Comparison of ENCODE assay signal across 22 mouse cellular contexts in genomic region chr13:96967091-96967490, GRCm38 (mm10). TPM values are rescaled to one million over a fixed set of nuclear protein-coding genes. Genes with fewer than 3 reads are reported as not detected.
DNase-seq lines count a peak whose midpoint lies in the region; ATAC-seq and TF ChIP-seq lines count a peak whose summit lies in the region.
"Had no signal": no experiment of that assay in that cellular context is flagged by ENCODE, and none has a peak within 500 bp of the region (broad histone marks: within the 10 kb centered on the region; RNA-seq: fewer than 3 reads in every experiment).

No protein-coding gene starts in this region.

- ATAC-seq in lung, embryonic 14.5 days (ENCODE audit: insufficient read depth), result no peak
- ATAC-seq: forebrain, embryonic 15.5 days had no signal

- 66% methylated on average over 5 of the region's 5 CpGs for WGBS in lung, embryonic 14.5 days

- no peak overlapping the region for H3K4me3 ChIP-seq in lung, embryonic 14.5 days (ENCODE audit: low read depth, low read length)
- H3K4me3 ChIP-seq: embryonic facial prominence, embryonic 15.5 days; forebrain, embryonic 15.5 days; hindbrain, embryonic 12.5 days; limb, embryonic 15.5 days; midbrain, embryonic 12.5 days; neural tube, embryonic 15.5 days had no signal

- no peak for TF ChIP-seq CTCF in lung, embryonic 14.5 days (IDR thresholded peaks at IDR 0.05; ENCODE audit: low read depth)

- no peaks in the 10 kb centered on the region for H3K9me3 ChIP-seq in lung, embryonic 14.5 days (ENCODE audit: low read depth, low read length)
- H3K9me3 ChIP-seq: embryonic facial prominence, embryonic 15.5 days; forebrain, embryonic 15.5 days; limb, embryonic 15.5 days; midbrain, embryonic 12.5 days; neural tube, embryonic 15.5 days had no signal

- DNase-seq in cerebellum, postnatal 14 days, result peak; percentile 4 to 11
- DNase-seq in cerebellum, postnatal 4 days (ENCODE audit: low spot score in 2 of 2), result no peak
- DNase-seq in lung, embryonic 14.5 days, result peak; percentile 51
- DNase-seq in lung, postnatal 25 days (ENCODE audit: low spot score), result no peak
- peak; percentile 8 for DNase-seq in urinary bladder, postnatal 14 days (ENCODE audit: low spot score)
- no peak for DNase-seq in urinary bladder, postnatal 36 days (ENCODE audit: low spot score in 2 of 2)
- no peak for DNase-seq in thymus, postnatal 10 days (ENCODE audit: low spot score in 2 of 2)
- no peak for DNase-seq in gastrocnemius, postnatal 4 days (ENCODE audit: low spot score in 2 of 2)
- DNase-seq: adrenal gland, postnatal 10 days; cerebellum, adult 2 months; gastrocnemius, postnatal 10 days; heart, adult 18-20 months; kidney, adult 8-10 months; kidney, postnatal 14 days; left cerebral cortex, postnatal 4 days; thymus, postnatal 36 days had no signal

- no peaks in the 10 kb centered on the region for H3K4me1 ChIP-seq in lung, embryonic 14.5 days (ENCODE audit: insufficient read depth)
- H3K4me1 ChIP-seq: embryonic facial prominence, embryonic 15.5 days; forebrain, embryonic 15.5 days; hindbrain, embryonic 12.5 days; limb, embryonic 15.5 days; midbrain, embryonic 12.5 days; neural tube, embryonic 15.5 days had no signal

- H3K27me3 ChIP-seq in lung, embryonic 14.5 days (ENCODE audit: insufficient read depth, low read length), result no peaks in the 10 kb centered on the region
- H3K27me3 ChIP-seq: embryonic facial prominence, embryonic 15.5 days; forebrain, embryonic 15.5 days; hindbrain, embryonic 12.5 days; limb, embryonic 15.5 days; midbrain, embryonic 12.5 days; neural tube, embryonic 15.5 days had no signal

- H3K9ac ChIP-seq in lung, embryonic 14.5 days, result no peak overlapping the region
- H3K9ac ChIP-seq: embryonic facial prominence, embryonic 15.5 days; forebrain, embryonic 15.5 days; hindbrain, embryonic 12.5 days; limb, embryonic 15.5 days; midbrain, embryonic 12.5 days; neural tube, embryonic 15.5 days had no signal

- no peaks in the 10 kb centered on the region for H3K36me3 ChIP-seq in lung, embryonic 14.5 days (ENCODE audit: insufficient read depth)
- H3K36me3 ChIP-seq: embryonic facial prominence, embryonic 15.5 days; forebrain, embryonic 15.5 days; hindbrain, embryonic 12.5 days; limb, embryonic 15.5 days; midbrain, embryonic 12.5 days; neural tube, embryonic 15.5 days had no signal

- no peak overlapping the region for H3K4me2 ChIP-seq in lung, embryonic 14.5 days
- H3K4me2 ChIP-seq: embryonic facial prominence, embryonic 15.5 days; forebrain, embryonic 15.5 days; hindbrain, embryonic 12.5 days; limb, embryonic 15.5 days; midbrain, embryonic 12.5 days; neural tube, embryonic 15.5 days had no signal

- H3K27ac ChIP-seq in lung, embryonic 14.5 days (ENCODE audit: low read depth), result no peak overlapping the region
- H3K27ac ChIP-seq: embryonic facial prominence, embryonic 15.5 days; forebrain, embryonic 15.5 days; hindbrain, embryonic 12.5 days; limb, embryonic 15.5 days; midbrain, embryonic 12.5 days; neural tube, embryonic 15.5 days had no signal

RNA-seq across cellular contexts. Expression of gene Gcnt4, which starts 42.6 kb away (rescaled TPM):
- 0.13 and 0.27 TPM in 2 replicates for polyA plus RNA-seq in lung, embryonic 14.5 days (2014; fragmentation: Nextera tagmentation; extraction: Ambion mirVana)
- total RNA-seq in gastrocnemius, postnatal 4 days (2021), result under 1 TPM; 0.29 to 0.36 TPM

Comparison
In these comparisons a context has a peak if more than half of its experiments do, and no peak if none do; other contexts are left out.
1. DNase-seq: peak in cerebellum, postnatal 14 days (2 of 2), lung, embryonic 14.5 days (single experiment) and urinary bladder, postnatal 14 days (single experiment); none in cerebellum, postnatal 4 days (0 of 2), lung, postnatal 25 days (single experiment), urinary bladder, postnatal 36 days (0 of 2), thymus, postnatal 10 days (0 of 2) and gastrocnemius, postnatal 4 days (0 of 2).